Mouse (Mus musculus) splenic B cell, adult 2 months (primary cell): ENCODE data around the gene Akap2.
A peak's percentile ranks its signal among the peaks of the same experiment; 100 is the strongest.

Experiments used
- DNase-seq: peaks from one replicate; pipeline ENCODE4 v3.0.0-alpha.2; 2011; ENCODE audit warnings: low read depth, low spot score
- H3K27me3 ChIP-seq: 2 replicates; pipeline ENCODE4 v1.6.1; 2012; ENCODE audit warnings: mild to moderate bottlenecking, low read length, moderate library complexity, mixed read lengths; ENCODE audit not compliant: control insufficient read depth, poor library complexity, insufficient read depth, severe bottlenecking
- H3K36me3 ChIP-seq: 2 replicates; pipeline ENCODE4 v1.6.1; 2012; ENCODE audit warnings: mild to moderate bottlenecking, low read length, moderate library complexity, mixed read lengths; ENCODE audit not compliant: control insufficient read depth, poor library complexity, insufficient read depth, severe bottlenecking

Akap2 gene

GRCm38 (mm10) chr4:57813576-57813945 is 96.1 kb downstream of the Akap2 start:
- DNase-seq: peak; percentile 81
- no peaks in the 10 kb centered on the region for H3K36me3 ChIP-seq
- no peaks in the 10 kb centered on the region for H3K27me3 ChIP-seq

GRCm38 (mm10) chr4:57815355-57815754 is 97.9 kb downstream of the Akap2 start:
- Histone ChIP-seq H3K36me3 (no peaks in the 10 kb centered on the region), H3K27me3 (no peaks in the 10 kb centered on the region)
- no peak for DNase-seq

DNA sequence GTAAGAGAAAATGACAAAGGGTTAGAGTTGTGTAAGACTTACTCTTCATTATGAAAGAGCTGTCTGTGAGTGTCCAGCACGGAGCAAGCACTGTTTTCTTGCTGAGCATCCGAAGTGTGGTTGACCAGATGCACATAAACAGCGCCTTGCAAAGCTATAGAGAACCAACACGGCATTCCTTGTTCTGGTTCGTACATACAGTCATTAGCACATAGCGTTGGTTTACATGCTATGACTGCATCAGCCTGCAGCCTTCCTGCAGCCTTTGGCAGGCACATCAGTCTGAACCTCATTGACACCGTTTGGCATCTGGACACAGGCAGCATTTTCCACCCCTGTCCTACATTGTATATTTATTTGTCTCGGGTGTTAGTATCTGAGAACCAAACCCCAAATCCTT is 98.7 kb downstream of the Akap2 start:
- Histone ChIP-seq H3K36me3 (no peaks in the 10 kb centered on the region), H3K27me3 (no peaks in the 10 kb centered on the region)
- DNase-seq: no peak

DNA sequence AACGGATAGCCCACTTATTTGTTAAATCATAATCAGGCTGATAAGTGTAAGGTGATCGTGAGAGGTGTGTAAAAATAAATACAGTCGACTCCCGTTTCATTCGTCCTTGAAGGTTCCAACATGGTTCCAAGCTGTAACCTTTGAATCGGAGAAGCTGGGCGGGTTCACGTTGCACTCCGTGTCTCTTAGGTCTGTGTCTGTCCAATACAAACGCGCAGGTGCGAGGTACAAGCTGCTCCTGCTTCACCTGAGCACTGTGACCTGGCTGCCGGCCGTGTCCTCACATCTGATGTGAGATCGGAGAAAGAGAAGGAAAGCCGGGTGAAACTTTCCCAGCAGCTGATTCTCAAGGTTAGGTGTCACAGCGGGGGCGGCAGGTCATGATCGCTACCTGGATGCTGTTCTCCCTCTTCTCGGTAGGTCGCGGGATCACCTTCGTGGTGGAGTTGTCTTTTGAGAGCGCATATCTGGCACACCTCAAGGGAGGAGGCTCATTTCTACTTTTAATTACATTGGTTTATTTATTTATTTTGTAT is 103.5 kb downstream of the Akap2 start:
- Histone ChIP-seq H3K36me3 (no peaks in the 10 kb centered on the region), H3K27me3 (no peaks in the 10 kb centered on the region)
- no peak for DNase-seq

DNA sequence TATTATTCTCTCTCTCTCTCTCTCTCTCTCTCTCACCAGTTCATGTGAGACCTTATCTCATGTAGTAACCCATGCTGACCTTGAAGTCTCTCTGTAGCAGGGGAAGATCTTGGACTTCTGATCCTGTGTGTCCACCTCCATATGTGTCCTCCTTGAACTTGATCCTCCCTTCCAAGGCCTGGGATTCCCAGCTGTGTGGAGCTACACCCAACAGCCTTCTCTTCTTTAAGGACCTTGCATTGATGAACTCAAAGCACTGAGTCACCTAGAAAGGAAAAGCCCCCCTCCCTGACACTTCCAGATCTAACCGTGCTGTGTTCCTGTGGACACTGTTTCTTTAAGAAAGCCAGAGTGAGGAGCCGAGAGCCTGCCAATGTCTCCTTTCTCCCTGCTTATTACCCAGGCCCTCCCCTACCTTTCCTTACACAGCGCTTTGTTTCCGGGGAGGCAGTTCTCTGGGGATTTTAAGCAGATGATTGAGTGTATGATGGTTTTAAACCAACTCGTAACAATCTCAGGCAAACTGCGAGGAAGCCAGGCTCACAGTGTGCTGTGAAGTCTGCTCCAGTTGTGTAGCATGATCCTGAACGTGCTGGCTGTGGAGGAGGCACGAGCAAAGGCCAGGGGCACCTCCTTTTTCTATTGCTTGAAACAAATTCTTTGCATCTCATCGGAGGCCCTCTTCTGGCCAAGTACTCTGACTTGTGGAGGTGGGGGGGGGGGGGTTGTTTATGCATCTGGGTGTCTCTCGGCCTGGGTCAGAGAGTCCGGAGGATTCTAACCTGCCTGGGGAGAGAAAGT is 104.3 kb downstream of the Akap2 start:
- DNase-seq: peak; percentile 29
- Histone ChIP-seq H3K36me3 (no peaks in the 10 kb centered on the region), H3K27me3 (no peaks in the 10 kb centered on the region)

DNA sequence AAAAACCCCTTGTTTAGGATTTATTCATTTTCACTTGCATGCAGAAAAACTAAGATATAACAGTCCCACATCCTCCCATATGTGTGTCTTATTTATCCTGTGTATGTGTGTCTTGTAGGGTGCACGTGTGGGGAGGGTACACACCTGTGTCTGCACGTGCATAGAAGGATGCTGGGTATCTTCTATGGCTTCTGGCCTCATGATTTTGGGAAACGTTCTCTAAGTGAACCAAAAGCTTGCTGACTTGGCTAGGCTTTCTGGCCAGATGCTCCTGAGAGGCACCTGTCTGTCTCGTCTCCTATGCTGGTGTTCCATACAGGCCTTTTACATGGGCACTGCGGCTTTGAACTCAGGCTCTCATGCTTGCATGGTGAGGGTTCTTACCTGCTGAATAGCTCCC is 105.2 kb downstream of the Akap2 start:
- no peaks in the 10 kb centered on the region for H3K36me3 ChIP-seq
- DNase-seq: no peak
- no peaks in the 10 kb centered on the region for H3K27me3 ChIP-seq

DNA sequence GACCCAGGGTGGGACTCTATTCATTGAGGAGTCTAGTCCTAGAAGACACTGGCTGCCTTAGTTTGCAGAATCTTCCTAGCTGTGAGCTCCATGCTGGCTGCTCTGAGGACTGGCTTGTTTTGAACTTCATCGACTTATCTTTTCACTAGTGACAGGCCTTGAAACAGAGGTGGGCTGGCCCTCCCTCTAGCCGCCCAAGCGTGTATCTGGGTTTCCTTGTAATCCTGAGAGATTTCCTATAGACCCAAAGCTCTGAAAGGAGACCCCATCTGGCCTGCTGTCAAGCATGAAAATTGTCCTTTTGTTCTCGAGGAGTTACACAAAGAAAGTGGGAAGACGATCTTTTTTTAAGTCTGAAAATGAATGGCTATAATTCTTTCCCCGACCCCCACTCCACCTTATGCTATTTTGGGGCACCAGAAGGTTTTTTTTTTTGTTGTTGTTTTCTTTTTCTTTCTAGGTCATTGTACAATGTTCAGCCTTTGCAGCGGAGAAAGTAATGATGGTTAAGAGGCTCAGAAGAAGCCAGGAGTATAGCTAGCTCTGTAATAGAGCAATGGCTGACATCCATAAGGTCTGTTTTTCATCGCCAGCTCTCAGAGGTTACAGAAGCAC is 107.3 kb downstream of the Akap2 start:
- no peak for DNase-seq
- Histone ChIP-seq H3K27me3 (no peaks in the 10 kb centered on the region), H3K36me3 (no peaks in the 10 kb centered on the region)

DNA sequence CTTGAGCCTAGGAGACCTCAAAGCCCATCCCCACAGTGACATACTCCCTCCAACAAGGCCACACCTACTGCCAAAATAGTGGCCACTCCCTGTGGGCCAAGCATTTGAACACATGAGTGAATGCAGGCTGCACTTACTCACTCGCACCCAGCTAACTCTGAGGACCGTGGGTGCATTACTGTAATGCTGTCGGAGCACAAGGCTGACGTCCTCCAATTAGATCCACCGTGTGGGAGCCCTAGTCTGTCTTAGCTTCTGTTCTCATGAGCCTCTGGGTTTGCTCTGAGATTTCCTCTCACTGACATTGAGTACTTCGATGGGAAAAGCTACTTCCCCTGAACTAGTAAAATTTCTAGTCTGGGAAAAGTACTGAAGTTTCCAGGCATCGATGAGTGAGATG is 108.8 kb downstream of the Akap2 start:
- DNase-seq: no peak
- Histone ChIP-seq H3K36me3 (no peaks in the 10 kb centered on the region), H3K27me3 (no peaks in the 10 kb centered on the region)

GRCm38 (mm10) chr4:57829131-57829530 is 111.7 kb downstream of the Akap2 start:
- no peaks in the 10 kb centered on the region for H3K27me3 ChIP-seq
- DNase-seq: no peak
- H3K36me3 ChIP-seq: no peaks in the 10 kb centered on the region

DNA sequence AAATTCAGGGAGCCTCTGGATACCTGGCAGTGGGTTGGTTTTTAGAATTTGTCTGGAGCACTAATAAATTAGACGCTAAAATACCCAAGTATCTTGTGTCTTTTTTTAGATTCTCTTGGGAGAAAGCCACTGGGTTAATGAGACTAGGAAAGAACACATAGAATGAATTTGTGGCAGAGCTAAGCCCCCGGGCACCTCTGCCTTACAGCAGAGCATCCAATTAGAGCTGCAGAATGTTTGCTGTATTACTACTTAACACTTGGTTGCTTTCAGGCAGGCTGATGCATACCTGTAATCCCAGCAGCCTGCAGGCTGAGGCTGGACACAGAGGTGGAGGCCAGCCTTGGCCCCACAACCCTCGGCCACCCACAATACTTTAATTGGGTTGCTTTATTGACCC is 112.3 kb downstream of the Akap2 start:
- DNase-seq: no peak
- no peaks in the 10 kb centered on the region for H3K36me3 ChIP-seq

GRCm38 (mm10) chr4:57832318-57832717 is 114.9 kb downstream of the Akap2 start:
- Histone ChIP-seq H3K27me3 (no peaks in the 10 kb centered on the region), H3K36me3 (no peaks in the 10 kb centered on the region)
- peak; percentile 30 for DNase-seq

More for the DNA sequence above, 112.3 kb downstream of the Akap2 start:
- no peaks in the 10 kb centered on the region for H3K27me3 ChIP-seq

DNA sequence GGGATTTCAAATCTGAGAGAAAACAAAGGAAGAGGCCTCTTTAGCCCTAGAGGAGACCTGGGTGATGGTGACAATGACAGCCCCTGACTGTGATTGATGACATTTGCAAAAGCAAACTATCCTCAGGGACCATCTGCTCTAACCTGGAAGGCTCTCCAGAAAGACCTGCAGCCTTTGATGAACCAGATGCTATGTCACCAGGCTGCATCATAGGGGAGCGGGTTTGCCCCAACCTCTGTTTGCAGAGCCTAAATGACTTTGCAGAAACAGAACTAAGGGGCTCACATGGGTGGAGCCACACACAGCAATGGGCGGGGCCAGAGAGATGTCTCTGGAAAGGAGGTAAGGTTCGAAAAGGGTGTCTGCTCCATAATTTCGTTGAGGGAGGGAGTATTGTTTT is 115.6 kb downstream of the Akap2 start:
- Histone ChIP-seq H3K27me3 (no peaks in the 10 kb centered on the region), H3K36me3 (no peaks in the 10 kb centered on the region)
- DNase-seq: no peak

GRCm38 (mm10) chr4:57834141-57834540 is 116.7 kb downstream of the Akap2 start:
- Histone ChIP-seq H3K36me3 (no peaks in the 10 kb centered on the region), H3K27me3 (no peaks in the 10 kb centered on the region)
- no peak for DNase-seq

DNA sequence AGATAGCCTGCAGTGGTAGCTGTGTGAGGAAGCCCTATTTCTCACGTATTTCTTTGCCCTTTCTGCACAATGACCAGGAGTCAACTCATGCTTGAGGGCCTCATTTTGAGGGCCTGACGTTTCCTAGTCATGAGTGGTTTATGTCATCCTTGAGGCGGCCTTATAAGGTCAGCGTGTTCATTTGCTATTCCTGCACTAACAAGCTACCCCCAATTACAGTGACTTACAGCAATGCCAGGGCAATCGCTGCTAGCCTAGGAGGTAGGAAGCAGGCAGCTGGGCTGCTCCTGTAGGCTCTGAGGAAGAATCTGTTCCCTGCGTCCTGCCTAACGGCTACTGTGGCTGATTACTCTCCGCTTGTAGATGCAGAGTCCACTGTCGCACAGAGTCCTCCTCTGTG is 119.6 kb downstream of the Akap2 start:
- H3K27me3 ChIP-seq: no peaks in the 10 kb centered on the region
- no peak for DNase-seq
- no peaks in the 10 kb centered on the region for H3K36me3 ChIP-seq

DNA sequence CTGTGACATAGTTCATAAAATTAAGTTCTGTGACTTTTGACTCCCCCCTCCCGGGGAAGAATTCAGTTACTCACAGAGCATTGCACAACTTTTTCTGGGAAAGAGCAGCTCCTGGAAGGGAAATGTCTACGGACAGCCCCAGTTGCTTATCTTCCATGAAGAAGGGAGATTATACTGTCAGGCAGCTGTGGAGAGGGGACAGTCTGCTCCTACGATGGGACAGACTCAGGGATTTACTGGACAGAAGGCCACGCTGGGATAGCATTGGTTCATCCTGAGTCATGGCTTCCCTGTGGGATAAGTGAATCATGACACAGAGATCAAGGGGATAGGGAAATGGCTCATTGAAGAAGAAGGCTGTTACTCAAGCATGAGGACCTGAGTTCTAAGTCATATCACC is 121.9 kb downstream of the Akap2 start:
- DNase-seq: no peak
- Histone ChIP-seq H3K27me3 (no peaks in the 10 kb centered on the region), H3K36me3 (no peaks in the 10 kb centered on the region)
